Mouse (Mus musculus): ENCODE measurements at regions not wholly inside any gene's neighbourhood (a gene's known extent, or its start where the extent isn't known, plus 50 kb on each side); places are given as distances from the start of the nearest gene placed in this dataset.

DNA sequence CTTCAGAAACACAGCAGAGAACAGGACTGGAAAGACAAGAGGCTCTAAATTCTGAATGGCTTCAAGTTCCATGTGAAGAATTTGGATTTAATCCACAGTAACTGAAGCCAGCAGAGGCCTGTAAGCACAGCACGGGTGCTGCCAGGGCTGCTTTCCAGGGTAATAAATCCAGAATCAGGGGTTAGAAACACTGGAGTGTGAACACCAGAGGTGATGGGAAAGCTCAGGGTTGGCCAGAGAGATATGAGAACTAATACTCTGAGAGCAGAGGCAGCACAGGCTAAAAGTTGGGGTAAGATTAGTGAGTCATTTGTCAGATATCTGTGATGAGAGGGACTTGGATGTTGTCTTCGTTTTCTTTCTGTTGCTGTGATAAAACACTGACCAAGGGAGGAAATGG lies 153.6 kb upstream of the Tmc3 start:
- H3K4me1 ChIP-seq (ENCODE audit: control insufficient read depth, insufficient read depth, low read length), result no peaks in the 10 kb centered on the region
- no peak overlapping the region for H3K9ac ChIP-seq (replicated peaks; ENCODE audit: low read length)
- no peak for ATAC-seq (replicated peaks; ENCODE audit: insufficient number of reproducible peaks, low FRiP score, low TSS enrichment, low read depth)
- H3K4me3 ChIP-seq (ENCODE audit: low read depth, low read length), result no peak overlapping the region
- no peaks in the 10 kb centered on the region for H3K36me3 ChIP-seq (replicated peaks; ENCODE audit: control insufficient read depth, insufficient read depth, low read depth, low read length)
- no peak overlapping the region for H3K4me2 ChIP-seq (ENCODE audit: low read depth, low read length)
- no peak for DNase-seq (ENCODE audit: low spot score)
- no peak overlapping the region for H3K27ac ChIP-seq (replicated peaks; ENCODE audit: low read depth, low read length)
- 65% methylated on average over 2 of the region's 2 CpGs for WGBS
- H3K9me3 ChIP-seq (replicated peaks; ENCODE audit: control insufficient read depth, low read length), result no peaks in the 10 kb centered on the region
- H3K27me3 ChIP-seq (ENCODE audit: control insufficient read depth, insufficient read depth, low read length), result no peaks in the 10 kb centered on the region

DNA sequence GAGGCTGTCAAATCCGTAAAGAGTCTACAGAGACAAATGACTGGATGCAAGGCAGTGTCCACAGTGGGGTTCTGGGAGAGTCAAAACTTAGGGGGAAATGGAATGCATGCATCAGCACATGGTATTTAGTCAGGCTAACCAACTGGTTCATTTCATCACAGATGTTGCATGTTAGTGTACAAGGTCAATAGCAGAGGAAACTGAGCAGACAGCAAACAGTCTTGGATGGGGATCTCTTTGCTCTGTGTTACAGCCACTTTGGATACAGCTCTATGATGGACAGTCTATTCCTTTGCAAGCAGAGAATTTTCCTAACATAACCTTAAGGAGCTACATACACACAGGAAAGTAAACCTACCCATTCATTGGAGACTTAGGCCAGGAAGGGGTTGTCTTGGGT lies 151.9 kb upstream of the Tmc3 start:
- Histone ChIP-seq H3K4me1 (ENCODE audit: control insufficient read depth, insufficient read depth, low read length) (no peaks in the 10 kb centered on the region), H3K9ac (replicated peaks; ENCODE audit: low read length) (no peak overlapping the region), H3K27me3 (ENCODE audit: control insufficient read depth, insufficient read depth, low read length) (no peaks in the 10 kb centered on the region), H3K9me3 (replicated peaks; ENCODE audit: control insufficient read depth, low read length) (no peaks in the 10 kb centered on the region), H3K4me2 (ENCODE audit: low read depth, low read length) (no peak overlapping the region), H3K4me3 (ENCODE audit: low read depth, low read length) (no peak overlapping the region), H3K36me3 (replicated peaks; ENCODE audit: control insufficient read depth, insufficient read depth, low read depth, low read length) (no peaks in the 10 kb centered on the region), H3K27ac (replicated peaks; ENCODE audit: low read depth, low read length) (no peak overlapping the region)
- ATAC-seq (replicated peaks; ENCODE audit: insufficient number of reproducible peaks, low FRiP score, low TSS enrichment, low read depth) (no peak), DNase-seq (ENCODE audit: low spot score) (no peak)
- WGBS, result 88% methylated on average over 1 of the region's 1 CpGs

DNA sequence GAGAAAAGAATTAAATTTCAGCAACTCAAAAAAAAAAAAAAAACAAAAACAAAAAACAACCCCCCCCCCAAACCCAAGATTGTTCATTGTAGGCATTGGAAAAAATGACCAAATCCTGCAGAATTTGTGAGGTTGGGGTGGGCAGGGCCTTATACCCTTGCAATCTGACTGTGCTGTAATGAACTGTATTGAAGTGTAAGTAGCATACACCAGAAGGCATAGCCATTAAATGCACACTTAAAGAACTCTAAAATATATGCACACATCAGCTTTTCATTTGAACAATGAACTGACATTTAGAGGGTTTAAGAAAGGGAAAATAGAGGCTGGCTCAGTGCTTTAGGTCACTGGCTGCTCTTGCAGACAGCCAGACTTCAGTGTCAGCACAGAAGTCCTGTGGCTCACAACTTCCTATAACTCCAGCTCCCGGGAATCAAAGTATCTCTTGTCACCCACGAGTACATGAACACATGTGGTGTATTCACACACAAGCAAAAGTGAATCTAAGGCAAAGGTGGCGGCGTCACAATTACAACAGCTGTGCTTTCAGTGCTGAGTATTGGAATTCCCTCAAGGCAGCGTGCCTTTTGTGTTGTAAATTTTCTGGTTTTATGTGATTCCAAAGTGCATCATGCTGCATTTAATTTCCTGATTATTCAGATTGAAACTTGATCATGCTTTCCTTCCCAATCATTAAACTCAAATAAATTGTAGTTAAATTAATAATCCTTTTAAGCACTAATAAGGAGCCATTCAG lies 150.6 kb upstream of the Tmc3 start:
- H3K27ac ChIP-seq (replicated peaks; ENCODE audit: low read depth, low read length), result no peak overlapping the region
- H3K9me3 ChIP-seq (replicated peaks; ENCODE audit: control insufficient read depth, low read length), result no peaks in the 10 kb centered on the region
- H3K4me3 ChIP-seq (ENCODE audit: low read depth, low read length), result no peak overlapping the region
- DNase-seq (ENCODE audit: low spot score) (no peak), ATAC-seq (replicated peaks; ENCODE audit: insufficient number of reproducible peaks, low FRiP score, low TSS enrichment, low read depth) (no peak)
- no peaks in the 10 kb centered on the region for H3K36me3 ChIP-seq (replicated peaks; ENCODE audit: control insufficient read depth, insufficient read depth, low read depth, low read length)
- no peaks in the 10 kb centered on the region for H3K27me3 ChIP-seq (ENCODE audit: control insufficient read depth, insufficient read depth, low read length)
- WGBS, result 45% methylated on average over 5 of the region's 5 CpGs
- H3K4me1 ChIP-seq (ENCODE audit: control insufficient read depth, insufficient read depth, low read length), result no peaks in the 10 kb centered on the region; the same call in 1 of the 2 replicates
- no peak overlapping the region for H3K4me2 ChIP-seq (ENCODE audit: low read depth, low read length)
- no peak overlapping the region for H3K9ac ChIP-seq (replicated peaks; ENCODE audit: low read length)

DNA sequence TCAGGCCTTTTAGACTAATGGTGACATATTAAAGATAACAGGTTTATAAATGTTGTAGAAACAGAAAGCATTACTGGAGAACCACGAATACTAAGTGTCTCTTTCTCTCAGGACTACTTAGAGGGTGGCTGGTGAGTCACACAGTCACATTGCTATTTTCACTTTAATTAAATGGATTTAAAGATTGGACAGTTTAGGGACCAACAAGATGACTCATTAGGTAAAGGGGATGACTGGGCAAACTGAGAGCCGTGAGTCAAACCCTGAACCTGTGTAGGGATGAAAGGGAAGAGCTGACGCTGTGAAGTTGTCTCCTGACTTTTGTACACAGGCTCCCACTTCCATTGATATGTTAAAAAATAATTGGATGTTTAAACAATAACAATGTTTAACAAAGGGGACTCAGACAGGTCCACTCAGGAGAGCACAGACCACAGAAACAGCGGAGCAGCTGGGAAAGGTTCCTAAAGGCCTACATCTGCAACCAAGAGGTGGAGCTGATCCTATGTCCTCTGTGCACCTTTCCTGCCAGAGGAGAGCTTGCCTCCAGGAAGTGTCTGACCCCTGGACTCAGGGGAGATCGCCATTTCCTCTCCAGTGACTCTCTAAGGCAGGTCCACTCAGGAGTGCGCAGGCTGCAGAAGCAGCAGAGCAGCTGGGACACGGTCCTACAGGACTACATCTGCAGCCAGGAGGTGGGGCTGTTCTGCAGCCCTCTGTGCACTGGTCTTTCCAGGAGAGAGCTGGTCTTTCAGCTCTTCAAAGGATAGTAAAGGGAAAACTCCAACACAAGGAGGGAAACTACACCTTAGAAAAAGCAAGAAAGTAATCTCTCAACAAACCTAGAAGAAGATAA lies 146.0 kb upstream of the Tmc3 start:
- H3K27me3 ChIP-seq (ENCODE audit: control insufficient read depth, insufficient read depth, low read length), result no peaks in the 10 kb centered on the region
- WGBS, result 55% methylated on average over 7 of the region's 7 CpGs

DNA sequence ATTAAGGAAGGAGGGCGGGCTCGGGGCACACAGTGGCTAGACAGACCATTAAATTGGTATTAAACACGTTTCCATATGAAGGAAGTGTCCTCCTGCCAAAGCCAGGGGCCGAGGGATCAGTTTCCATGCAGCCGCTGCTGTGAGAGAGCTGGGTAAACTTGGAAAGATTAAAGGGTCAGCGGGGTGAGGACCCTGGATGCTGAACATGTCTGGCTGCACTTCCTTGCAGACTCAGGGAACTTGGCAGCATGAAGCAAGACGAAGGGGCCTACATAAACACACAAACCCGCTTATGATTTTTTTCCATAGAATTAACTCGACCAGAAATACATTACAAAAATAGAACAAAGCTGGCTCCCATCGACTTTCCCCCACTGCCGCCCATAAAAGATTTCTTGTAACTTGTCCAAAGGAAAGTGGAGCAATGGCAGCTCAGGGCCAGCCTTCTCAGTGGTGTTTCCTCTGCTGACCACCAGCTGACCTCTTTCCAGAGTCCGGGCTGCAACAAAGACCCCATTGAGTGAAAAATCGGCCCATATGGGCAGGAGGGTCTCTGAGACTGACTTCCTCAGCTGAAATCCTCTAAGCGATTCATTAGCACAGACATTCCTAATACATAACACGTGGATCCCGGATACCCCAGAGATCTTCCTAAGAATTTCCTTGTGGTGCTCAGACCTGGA lies 141.0 kb upstream of the Tmc3 start:
- H3K27ac ChIP-seq (replicated peaks; ENCODE audit: low read depth, low read length), result peak overlapping the region; percentile 79
- no peak overlapping the region for H3K4me3 ChIP-seq (ENCODE audit: low read depth, low read length)
- ATAC-seq (replicated peaks; ENCODE audit: insufficient number of reproducible peaks, low FRiP score, low TSS enrichment, low read depth) (peak; percentile 70), DNase-seq (ENCODE audit: low spot score) (peak; percentile 81)
- no peaks in the 10 kb centered on the region for H3K27me3 ChIP-seq (ENCODE audit: control insufficient read depth, insufficient read depth, low read length)
- WGBS, result 10% methylated on average over 16 of the region's 16 CpGs
- no peaks in the 10 kb centered on the region; the same call in 1 of the 2 replicates for H3K4me1 ChIP-seq (ENCODE audit: control insufficient read depth, insufficient read depth, low read length)
- H3K4me2 ChIP-seq (ENCODE audit: low read depth, low read length), result no peak overlapping the region
- H3K9ac ChIP-seq (replicated peaks; ENCODE audit: low read length), result no peak overlapping the region
- H3K36me3 ChIP-seq (replicated peaks; ENCODE audit: control insufficient read depth, insufficient read depth, low read depth, low read length), result no peaks in the 10 kb centered on the region
- no peaks in the 10 kb centered on the region for H3K9me3 ChIP-seq (replicated peaks; ENCODE audit: control insufficient read depth, low read length)

More for the DNA sequence above, 146.0 kb upstream of the Tmc3 start:
- H3K9ac ChIP-seq (replicated peaks; ENCODE audit: low read length), result no peak overlapping the region
- DNase-seq (ENCODE audit: low spot score) (no peak), ATAC-seq (replicated peaks; ENCODE audit: insufficient number of reproducible peaks, low FRiP score, low TSS enrichment, low read depth) (no peak)
- no peaks in the 10 kb centered on the region for H3K36me3 ChIP-seq (replicated peaks; ENCODE audit: control insufficient read depth, insufficient read depth, low read depth, low read length)
- H3K4me1 ChIP-seq (ENCODE audit: control insufficient read depth, insufficient read depth, low read length), result no peaks in the 10 kb centered on the region; the same call in 1 of the 2 replicates
- no peak overlapping the region for H3K27ac ChIP-seq (replicated peaks; ENCODE audit: low read depth, low read length)
- no peak overlapping the region for H3K4me2 ChIP-seq (ENCODE audit: low read depth, low read length)
- H3K9me3 ChIP-seq (replicated peaks; ENCODE audit: control insufficient read depth, low read length), result no peaks in the 10 kb centered on the region
- H3K4me3 ChIP-seq (ENCODE audit: low read depth, low read length), result no peak overlapping the region

DNA sequence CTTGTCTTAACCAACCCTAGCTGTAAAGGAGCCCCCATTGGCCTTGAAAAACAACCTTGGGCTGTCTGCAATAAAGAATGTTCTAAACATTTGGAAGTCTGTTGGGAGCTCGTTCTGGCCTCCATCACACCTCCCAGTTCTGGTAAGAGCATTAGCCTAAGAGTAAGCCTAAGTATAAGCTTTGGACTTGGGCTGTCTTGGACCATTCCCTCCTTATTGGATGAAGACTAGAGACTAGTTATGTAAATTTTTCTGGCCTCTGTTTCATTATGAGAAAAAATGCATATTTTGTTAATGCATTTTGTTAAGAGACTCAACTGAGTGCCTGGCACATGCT lies 140.5 kb upstream of the Tmc3 start:
- Histone ChIP-seq H3K27ac (replicated peaks; ENCODE audit: low read depth, low read length) (peak overlapping the region; percentile 54), H3K9ac (replicated peaks; ENCODE audit: low read length) (no peak overlapping the region), H3K36me3 (replicated peaks; ENCODE audit: control insufficient read depth, insufficient read depth, low read depth, low read length) (no peaks in the 10 kb centered on the region), H3K4me2 (ENCODE audit: low read depth, low read length) (no peak overlapping the region), H3K9me3 (replicated peaks; ENCODE audit: control insufficient read depth, low read length) (no peaks in the 10 kb centered on the region), H3K4me1 (ENCODE audit: control insufficient read depth, insufficient read depth, low read length) (no peaks in the 10 kb centered on the region), H3K27me3 (ENCODE audit: control insufficient read depth, insufficient read depth, low read length) (no peaks in the 10 kb centered on the region), H3K4me3 (ENCODE audit: low read depth, low read length) (no peak overlapping the region)
- DNase-seq (ENCODE audit: low spot score) (no peak), ATAC-seq (replicated peaks; ENCODE audit: insufficient number of reproducible peaks, low FRiP score, low TSS enrichment, low read depth) (0 out of 2 replicates have a peak, but pooled peaks have one; percentile 52)
- 14% methylated on average over 1 of the region's 1 CpGs for WGBS

DNA sequence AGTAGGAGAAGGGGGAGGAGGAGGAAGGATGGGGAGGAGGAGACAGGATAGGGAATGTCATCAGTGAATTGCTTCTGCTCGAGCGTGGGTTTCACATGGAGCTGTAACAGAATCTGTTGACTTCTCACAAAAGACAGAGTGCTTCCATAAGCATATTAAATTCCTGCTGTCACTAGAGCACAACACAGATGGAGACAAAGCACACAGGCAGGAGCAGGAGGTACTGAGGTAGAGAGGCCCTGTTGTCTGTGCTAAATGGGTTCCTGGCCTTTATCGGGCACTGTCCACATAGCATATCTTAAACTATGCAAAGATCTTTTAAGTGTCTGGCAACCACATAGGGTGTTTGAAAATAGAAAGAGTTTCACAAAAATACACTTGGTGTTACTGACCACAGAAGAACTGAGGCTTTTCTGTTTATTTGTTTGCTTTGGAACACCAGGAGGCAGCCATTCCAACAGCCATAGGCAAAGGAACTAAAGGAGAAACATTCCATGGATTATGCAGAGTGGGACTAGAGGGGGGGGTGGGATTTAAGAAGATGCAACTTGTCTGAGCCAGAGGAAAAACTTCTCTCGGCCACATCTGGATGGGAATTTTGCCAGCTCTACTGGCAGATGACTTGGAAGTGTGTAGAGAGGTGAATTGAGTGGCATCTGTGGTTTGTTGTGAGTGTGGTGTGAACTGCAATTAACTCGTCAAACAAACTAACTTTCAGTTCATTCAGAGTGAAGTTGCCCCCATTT lies 139.4 kb upstream of the Tmc3 start:
- peak overlapping the region; percentile 54; the same call in 1 of the 2 replicates for H3K27ac ChIP-seq (replicated peaks; ENCODE audit: low read depth, low read length)
- ATAC-seq (replicated peaks; ENCODE audit: insufficient number of reproducible peaks, low FRiP score, low TSS enrichment, low read depth), result no peak; the same call in 1 of the 2 replicates

More for the DNA sequence above, 139.4 kb upstream of the Tmc3 start:
- Histone ChIP-seq H3K9ac (replicated peaks; ENCODE audit: low read length) (no peak overlapping the region), H3K4me3 (ENCODE audit: low read depth, low read length) (no peak overlapping the region), H3K27me3 (ENCODE audit: control insufficient read depth, insufficient read depth, low read length) (no peaks in the 10 kb centered on the region), H3K36me3 (replicated peaks; ENCODE audit: control insufficient read depth, insufficient read depth, low read depth, low read length) (no peaks in the 10 kb centered on the region), H3K4me2 (ENCODE audit: low read depth, low read length) (no peak overlapping the region), H3K4me1 (ENCODE audit: control insufficient read depth, insufficient read depth, low read length) (no peaks in the 10 kb centered on the region), H3K9me3 (replicated peaks; ENCODE audit: control insufficient read depth, low read length) (no peaks in the 10 kb centered on the region)
- WGBS, result 34% methylated on average over 5 of the region's 5 CpGs
- DNase-seq (ENCODE audit: low spot score), result no peak

Measured in embryonic facial prominence, embryonic 11.5 days (tissue).